Mouse (Mus musculus) heart, adult 2 months (tissue): ENCODE results near the gene Pyurf. TPM values are rescaled to one million over a fixed set of nuclear protein-coding genes. Genes with fewer than 3 reads are reported as not detected.
A peak's percentile ranks its signal among the peaks of the same experiment; 100 is the strongest.

Experiments
- DNase-seq, 2 experiments: peaks; one replicate each; pipeline ENCODE4 v3.0.0; 2021
- H3K27ac ChIP-seq: fragments of 200-600 bp; 2 replicates; pipeline ENCODE4 v1.8.1; 2022
- H3K27me3 ChIP-seq: fragments of 200-500 bp; 2 replicates; pipeline ENCODE4 v1.6.1; 2012; ENCODE audit warnings: mild to moderate bottlenecking, low read length, inconsistent platforms, mixed read lengths; ENCODE audit not compliant: control insufficient read depth, insufficient read depth
- H3K36me3 ChIP-seq: fragments of 200-500 bp; 2 replicates; pipeline ENCODE4 v1.6.1; 2012; ENCODE audit warnings: low read length, inconsistent platforms; ENCODE audit not compliant: control insufficient read depth, insufficient read depth
- H3K4me1 ChIP-seq: fragments of 200-500 bp; 2 replicates; pipeline ENCODE4 v1.6.1; 2011; ENCODE audit warnings: low read length; ENCODE audit not compliant: control insufficient read depth, insufficient read depth
- H3K4me3 ChIP-seq: fragments of 200-600 bp; 2 replicates; pipeline ENCODE4 v1.8.1; 2022
- H3K79me2 ChIP-seq: fragments of 200-500 bp; replicated peaks from 2 replicates; pipeline ENCODE4 v1.6.1; 2012; ENCODE audit warnings: mild to moderate bottlenecking, inconsistent platforms, low read length, moderate library complexity, mixed read lengths; ENCODE audit not compliant: control insufficient read depth, insufficient read depth
- H3K9ac ChIP-seq: fragments of 200-500 bp; 2 replicates; pipeline ENCODE4 v1.6.1; 2012; ENCODE audit warnings: low read depth, mild to moderate bottlenecking, control low read depth, inconsistent platforms, low read length, mixed read lengths
- CTCF ChIP-seq: fragments of 200-600 bp; IDR thresholded peaks from 2 replicates; pipeline ENCODE4 v1.8.1; 2022; ENCODE audit warnings: antibody characterized with exemption, mild to moderate bottlenecking, moderate library complexity
- EP300 ChIP-seq: fragments of 200-500 bp; IDR thresholded peaks from 2 replicates; pipeline ENCODE4 v1.6.1; 2011; ENCODE audit warnings: low read depth, low read length, control low read depth; ENCODE audit not compliant: insufficient read depth
- POLR2A ChIP-seq: fragments of 200-500 bp; IDR thresholded peaks from 2 replicates; pipeline ENCODE4 v1.6.1; 2011; ENCODE audit warnings: mild to moderate bottlenecking, low read depth, low read length, control low read depth; ENCODE audit not compliant: insufficient read depth
- WGBS: fragments of 180-500 bp; shearing (Covaris S2); methylation state at CpG from one replicate; pipeline ENCODE4 v1.1.7; 2018; 5-methylcytosine and 5-hydroxymethylcytosine counted together
- intact Hi-C: fragments of 180-260 bp; cut with DNase I; formaldehyde crosslinking; loops from one replicate; pipeline ENCODE4 v1.15.1; 2025
- polyA plus RNA-seq: library from polyadenylated mRNA; depleted of rRNA; stranded (reverse); fragments of >200 nt; gene quantifications from 2 replicates; pipeline ENCODE4 v1.2.3, GENCODE M21; 2012; rRNA removed
- total RNA-seq, 2 experiments: library from RNA; stranded (reverse); gene quantifications; 2 replicates each; pipeline ENCODE4 v1.2.3; 2021

The Pyurf gene
- total and polyA plus RNA-seq, 3 experiments: 20.3 to 24.6 (median 21.5) TPM

DNA sequence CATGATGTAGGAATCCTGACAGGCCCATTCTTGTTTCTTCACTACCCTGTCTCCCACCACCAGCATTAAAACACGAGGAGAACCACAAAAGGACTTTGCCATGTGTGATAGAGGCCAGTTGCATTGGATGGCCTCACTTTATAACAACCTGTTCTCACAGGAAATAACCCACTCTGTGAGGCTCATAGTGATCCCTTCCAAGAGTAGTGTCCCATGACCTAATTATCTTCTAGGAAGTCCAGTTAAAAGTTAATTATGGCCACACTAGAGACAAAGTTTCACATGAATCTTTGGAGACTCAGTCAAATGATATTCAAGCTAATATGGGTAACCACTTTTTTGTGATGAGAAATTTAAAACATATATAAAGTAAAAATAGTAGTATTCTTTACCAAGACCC is 44.6 kb downstream of the Pyurf start:
- no peak for DNase-seq

DNA sequence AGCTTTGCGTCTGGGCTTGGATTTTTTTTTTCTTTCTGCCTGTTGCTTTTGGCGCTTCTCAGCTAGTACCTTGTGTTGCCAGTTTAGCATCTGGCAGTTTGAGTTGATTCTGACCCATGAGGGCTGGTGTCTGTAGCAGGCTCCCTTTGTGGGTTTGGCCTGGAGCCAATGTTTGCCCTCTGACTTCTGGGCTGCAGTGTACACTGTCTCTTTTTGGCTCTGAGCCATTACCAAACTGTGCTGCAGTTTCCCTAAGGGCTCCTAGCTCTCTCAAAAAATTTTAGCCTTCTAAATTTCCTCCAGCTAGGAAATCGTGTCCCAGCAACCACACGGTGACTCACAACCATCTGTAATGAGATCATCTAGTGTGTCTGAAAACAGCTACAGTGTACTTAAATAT is 50.1 kb downstream of the Pyurf start:
- TF ChIP-seq EP300 (no peak), POLR2A (no peak), CTCF (no peak)
- WGBS: 23% methylated on average over 4 of the region's 4 CpGs
- H3K27me3 ChIP-seq: no peaks in the 10 kb centered on the region

More for the DNA sequence above, 44.6 kb downstream of the Pyurf start:
- intact Hi-C loops: no loop called here
- no peak overlapping the region for H3K27ac ChIP-seq
- peaks cover 2% of the 10 kb centered on the region; the same call in 1 of the 2 replicates for H3K36me3 ChIP-seq
- 50% methylated on average over 1 of the region's 1 CpGs for WGBS
- H3K4me1 ChIP-seq: no peaks in the 10 kb centered on the region
- H3K79me2 ChIP-seq: no peaks in the 10 kb centered on the region
- no peak overlapping the region for H3K4me3 ChIP-seq
- H3K9ac ChIP-seq: no peak overlapping the region
- H3K27me3 ChIP-seq: no peaks in the 10 kb centered on the region
- TF ChIP-seq EP300: no peak

DNA sequence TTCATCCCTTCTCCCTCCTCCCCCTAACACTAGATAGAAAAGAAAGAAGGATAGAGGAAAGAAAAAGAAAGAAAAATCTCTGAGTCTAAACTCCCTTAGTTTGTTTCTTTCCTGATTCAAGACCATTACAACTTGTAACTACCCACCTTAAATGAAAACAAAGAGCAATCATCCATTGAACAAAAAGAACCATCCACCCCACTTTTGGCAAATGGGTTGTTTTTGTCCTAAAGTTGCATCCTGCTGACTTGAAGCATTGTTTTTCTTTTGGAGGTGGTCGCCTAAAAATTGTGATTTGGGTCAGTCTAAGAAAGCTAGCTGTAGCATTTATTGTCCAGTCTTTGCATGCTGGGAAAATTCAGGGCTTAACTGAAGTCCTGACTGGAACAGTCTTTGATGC is 52.3 kb downstream of the Pyurf start:
- WGBS: 58% methylated on average over 1 of the region's 1 CpGs
- Histone ChIP-seq H3K4me3 (no peak overlapping the region), H3K4me1 (no peaks in the 10 kb centered on the region), H3K36me3 (no peaks in the 10 kb centered on the region), H3K9ac (no peak overlapping the region), H3K27me3 (no peaks in the 10 kb centered on the region), H3K27ac (no peak overlapping the region), H3K79me2 (no peaks in the 10 kb centered on the region)
- TF ChIP-seq EP300 (no peak), POLR2A (no peak), CTCF (no peak)
- DNase-seq: no peak
- intact Hi-C loops: no loop called here

More for the DNA sequence above, 50.1 kb downstream of the Pyurf start:
- DNase-seq: peak; percentile 34 to 54
- no peak overlapping the region for H3K27ac ChIP-seq
- no peaks in the 10 kb centered on the region for H3K79me2 ChIP-seq
- no peaks in the 10 kb centered on the region for H3K36me3 ChIP-seq
- H3K4me1 ChIP-seq: no peaks in the 10 kb centered on the region
- intact Hi-C loops: no loop called here
- no peak overlapping the region for H3K4me3 ChIP-seq
- H3K9ac ChIP-seq: no peak overlapping the region

Other genes with a start within 250 kb of the Pyurf start
- gene Ppm1k, start 156.6 kb downstream of the Pyurf start, total RNA-seq: 100 to 1,000 TPM in 1 of 2 experiments, 10 to 100 TPM in 1; 70.9 to 103 TPM
- 18.0 and 36.9 TPM in 2 replicates for gene Ppm1k, start 156.6 kb downstream of the Pyurf start, polyA plus RNA-seq
- 1 to 10 TPM; 3.4 to 3.8 TPM for gene Herc6, start 111.1 kb downstream of the Pyurf start, total RNA-seq
- 2.6 and 3.7 TPM in 2 replicates for gene Herc6, start 111.1 kb downstream of the Pyurf start, polyA plus RNA-seq
- gene Lancl2, start 10.5 kb upstream of the Pyurf start, total RNA-seq: 10 to 100 TPM; 12.7 to 13.1 TPM
- gene Lancl2, start 10.5 kb upstream of the Pyurf start, polyA plus RNA-seq: 4.5 and 10.1 TPM in 2 replicates
- 10 to 100 TPM; 21.6 to 23.9 TPM for gene Vopp1, start 133.1 kb upstream of the Pyurf start, total RNA-seq
- 11.3 and 13.8 TPM in 2 replicates for gene Vopp1, start 133.1 kb upstream of the Pyurf start, polyA plus RNA-seq
- not detected for gene Vmn1r21, start 158.3 kb upstream of the Pyurf start, total RNA-seq
- gene Vmn1r21, start 158.3 kb upstream of the Pyurf start, polyA plus RNA-seq: not detected in 2 replicates
- gene Vmn1r22, start 215.9 kb upstream of the Pyurf start, total RNA-seq: not detected
- gene Vmn1r22, start 215.9 kb upstream of the Pyurf start, polyA plus RNA-seq: not detected in 2 replicates
- not detected for gene Vmn1r23, start 234.8 kb upstream of the Pyurf start, total RNA-seq
- gene Vmn1r23, start 234.8 kb upstream of the Pyurf start, polyA plus RNA-seq: not detected in 2 replicates